Mouse (Mus musculus) liver, embryonic 18 days (tissue): Measurements from ENCODE around the gene Gm14819. TPM values are rescaled to one million over a fixed set of nuclear protein-coding genes. Genes with fewer than 3 reads are reported as not detected.

ENCODE experiments used
- polyA plus RNA-seq: library from polyadenylated mRNA; depleted of rRNA; stranded (reverse); fragments of >200 nt; gene quantifications from 2 replicates; pipeline ENCODE4 v1.2.3, GENCODE M21; 2012; rRNA removed

The Gm14819 gene
- not detected in 2 replicates for polyA plus RNA-seq

DNA sequence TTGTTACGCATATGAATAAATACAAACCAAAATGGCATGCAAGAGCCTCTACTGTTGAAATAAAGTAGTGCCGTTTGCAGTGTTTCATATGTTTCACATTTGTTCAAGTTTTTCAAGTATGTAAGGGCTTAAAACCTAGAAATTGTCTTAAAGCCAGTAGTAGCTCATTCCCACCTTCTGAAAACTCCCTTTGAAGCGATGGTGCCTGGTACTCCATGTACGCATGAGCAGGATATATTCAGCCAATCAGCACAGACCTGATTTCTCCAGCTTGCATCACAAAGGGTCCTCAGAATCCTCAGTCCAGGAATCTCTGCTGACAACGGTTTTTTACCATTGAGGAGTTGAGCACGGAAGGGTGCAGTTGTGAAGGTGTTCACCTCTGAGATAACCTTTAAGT is at the start of gene Gm14819:
TSS of gene Gm14819 (plus strand) at position 301 of the 400 bp plus-strand sequence.

